Mouse (Mus musculus): ENCODE data around the gene Lepr.

GRCm38 (mm10) chr4:101711100-101711499 lies 6.1 kb upstream of the Lepr start:
- no peak for TF ChIP-seq CTCF (IDR thresholded peaks at IDR 0.05; ENCODE audit: low read depth)
- TF ChIP-seq EP300 (IDR thresholded peaks at IDR 0.05; ENCODE audit: low read depth): no peak
